Mouse (Mus musculus) bone marrow macrophage, adult 2 months (primary cell): ENCODE results near the gene Defb23. TPM values are rescaled to one million over a fixed set of nuclear protein-coding genes. Genes with fewer than 3 reads are reported as not detected.
A peak's percentile ranks its signal among the peaks of the same experiment; 100 is the strongest.

Source experiments
- H3K27ac ChIP-seq: 2 replicates; pipeline ENCODE4 v1.5.1; 2012; ENCODE audit warnings: low read depth, low read length; ENCODE audit not compliant: insufficient read depth
- H3K4me1 ChIP-seq: 2 replicates; pipeline ENCODE4 v1.6.1; 2012; ENCODE audit warnings: low read length; ENCODE audit not compliant: control insufficient read depth, insufficient read depth
- H3K4me3 ChIP-seq: 2 replicates; pipeline ENCODE4 v1.5.1; 2012; ENCODE audit warnings: mild to moderate bottlenecking, low read length, moderate library complexity; ENCODE audit not compliant: insufficient read depth
- CTCF ChIP-seq: IDR thresholded peaks from 2 replicates; pipeline ENCODE4 v1.5.1; 2012; ENCODE audit warnings: low read depth, mild to moderate bottlenecking, low read length, moderate library complexity
- POLR2A ChIP-seq: IDR thresholded peaks from 2 replicates; pipeline ENCODE4 v1.6.1; 2012; ENCODE audit warnings: mild to moderate bottlenecking, low read depth, low read length, borderline replicate concordance
- polyA plus RNA-seq: library from polyadenylated mRNA; stranded (reverse); fragments of >200 nt; gene quantifications from 2 replicates; pipeline ENCODE4 v1.2.4, GENCODE M21; 2012; ENCODE audit not compliant: missing spikeins, insufficient read depth, insufficient read length

Defb23 gene
- polyA plus RNA-seq, 1 experiment = not detected

- H3K27ac ChIP-seq = no peak overlapping the region
- TF ChIP-seq POLR2A (no peak), CTCF (no peak)
- H3K4me1 ChIP-seq = 0 out of 2 replicates have a peak, but pooled peaks cover 2% of the 10 kb centered on the region
- H3K4me3 ChIP-seq = peak overlapping the region; percentile 63
Measured at GRCm38 (mm10) chr2:152413765-152414584, 50.4 kb downstream of the Defb23 start.

- TF ChIP-seq POLR2A = no peak
- TF ChIP-seq CTCF = no peak
- Histone ChIP-seq H3K4me3 (no peak overlapping the region), H3K27ac (no peak overlapping the region), H3K4me1 (0 out of 2 replicates have a peak, but pooled peaks cover 2% of the 10 kb centered on the region)
Measured at GRCm38 (mm10) chr2:152413158-152413764, 51.2 kb downstream of the Defb23 start.

- Histone ChIP-seq H3K4me1 (0 out of 2 replicates have a peak, but pooled peaks cover 2% of the 10 kb centered on the region), H3K4me3 (no peak overlapping the region), H3K27ac (no peak overlapping the region)
- TF ChIP-seq POLR2A (no peak), CTCF (no peak)
Measured at GRCm38 (mm10) chr2:152412526-152413157, 51.8 kb downstream of the Defb23 start.

GRCm38 (mm10) chr2:152411471-152411870, 52.9 kb downstream of the Defb23 start:
- 0 out of 2 replicates have a peak, but pooled peaks cover 2% of the 10 kb centered on the region for H3K4me1 ChIP-seq
- TF ChIP-seq POLR2A = no peak
- TF ChIP-seq CTCF = no peak
- no peak overlapping the region for H3K27ac ChIP-seq
- H3K4me3 ChIP-seq = no peak overlapping the region

GRCm38 (mm10) chr2:152410971-152411371, 53.4 kb downstream of the Defb23 start:
- no peak overlapping the region for H3K27ac ChIP-seq
- H3K4me1 ChIP-seq = 0 out of 2 replicates have a peak, but pooled peaks cover 2% of the 10 kb centered on the region
- TF ChIP-seq CTCF = no peak
- no peak for TF ChIP-seq POLR2A
- H3K4me3 ChIP-seq = no peak overlapping the region

- no peaks in the 10 kb centered on the region for H3K4me1 ChIP-seq
- no peak overlapping the region for H3K4me3 ChIP-seq
- no peak for TF ChIP-seq CTCF
- no peak overlapping the region for H3K27ac ChIP-seq
Measured at GRCm38 (mm10) chr2:152409781-152410180, 54.6 kb downstream of the Defb23 start.

Other genes starting within 250 kb of the Defb23 start
- 73.6 and 75.1 TPM in 2 replicates for gene Csnk2a1, start 237.8 kb downstream of the Defb23 start, polyA plus RNA-seq
- 60.1 and 63.6 TPM in 2 replicates for gene Tbc1d20, start 170.8 kb downstream of the Defb23 start, polyA plus RNA-seq
- gene Rbck1, start 132.0 kb downstream of the Defb23 start, polyA plus RNA-seq = 55.3 and 57.2 TPM in 2 replicates
- gene Trib3, start 120.6 kb downstream of the Defb23 start, polyA plus RNA-seq = 1.5 and 1.9 TPM in 2 replicates
- not detected in 2 replicates for gene Nrsn2, start 88.0 kb downstream of the Defb23 start, polyA plus RNA-seq
- 0.44 and 0.51 TPM in 2 replicates for gene Sox12, start 66.6 kb downstream of the Defb23 start, polyA plus RNA-seq
- gene Zcchc3, start 49.6 kb downstream of the Defb23 start, polyA plus RNA-seq = 2.0 and 2.3 TPM in 2 replicates
- not detected in 2 replicates for gene 6820408C15Rik, start 49.0 kb downstream of the Defb23 start, polyA plus RNA-seq
- gene Defb20, start 12.4 kb upstream of the Defb23 start, polyA plus RNA-seq = not detected in 2 replicates
- gene Defb22, start 25.5 kb upstream of the Defb23 start, polyA plus RNA-seq = not detected in 2 replicates
- gene Defb26, start 47.1 kb upstream of the Defb23 start, polyA plus RNA-seq = not detected in 2 replicates
- gene Defb28, start 53.6 kb upstream of the Defb23 start, polyA plus RNA-seq = not detected in 2 replicates
- gene Defb29, start 75.5 kb upstream of the Defb23 start, polyA plus RNA-seq = not detected in 2 replicates
- not detected in 2 replicates for gene Gm17416, start 104.7 kb upstream of the Defb23 start, polyA plus RNA-seq
- gene Defb21, start 108.1 kb upstream of the Defb23 start, polyA plus RNA-seq = not detected in 2 replicates
- gene Defb19, start 115.7 kb upstream of the Defb23 start, polyA plus RNA-seq = not detected in 2 replicates
- gene Defb45, start 134.8 kb upstream of the Defb23 start, polyA plus RNA-seq = not detected in 2 replicates
- gene Defb36, start 139.7 kb upstream of the Defb23 start, polyA plus RNA-seq = not detected in 2 replicates
- not detected in 2 replicates for gene Defb25, start 158.4 kb upstream of the Defb23 start, polyA plus RNA-seq
- gene Rem1, start 162.3 kb upstream of the Defb23 start, polyA plus RNA-seq = not detected in 2 replicates
- gene H13, start 204.8 kb upstream of the Defb23 start, polyA plus RNA-seq = 93.6 and 95.2 TPM in 2 replicates
- gene Mcts2, start 222.4 kb upstream of the Defb23 start, polyA plus RNA-seq = 0.82 and 2.4 TPM in 2 replicates